Mouse (Mus musculus): ENCODE results near the gene Rab3c.

GRCm38 (mm10) chr13:110127613-110128258, 153.1 kb downstream of the Rab3c start:
- no peak for TF ChIP-seq CTCF (IDR thresholded peaks at IDR 0.05; ENCODE audit: low read depth, low read length)
- no peak for TF ChIP-seq POLR2A (IDR thresholded peaks at IDR 0.05; ENCODE audit: insufficient read depth, low read length)

Measured in ES-Bruce4 (cell line).